9 mouse cellular contexts compared by ENCODE assay signal in genomic region chr3:94902747-94903146, GRCm38 (mm10). TPM values are rescaled to one million over a fixed set of nuclear protein-coding genes. Genes with fewer than 3 reads are reported as not detected.
A peak's percentile ranks its signal among the peaks of the same experiment; 100 is the strongest.
DNase-seq lines count a peak whose midpoint lies in the region; ATAC-seq and TF ChIP-seq lines count a peak whose summit lies in the region.
"Had no signal": no experiment of that assay in that cellular context is flagged by ENCODE, and none has a peak within 500 bp of the region (broad histone marks: within the 10 kb centered on the region; RNA-seq: fewer than 3 reads in every experiment).

No protein-coding gene starts in this region.

- intact Hi-C loops in left cerebral cortex, postnatal 25 days (cut with DNase I), result loop anchor here (2.0 to 5.0 kb wide), 3 partner anchors 90 to 536 kb away; no protein-coding TSS in a partner anchor

- H3K27me3 ChIP-seq in kidney, embryonic 14.5 days (ENCODE audit: control insufficient read depth, insufficient read depth, low read length), result no peaks in the 10 kb centered on the region
- H3K27me3 ChIP-seq in hindbrain, postnatal 0 days (ENCODE audit: insufficient read depth, low read length), result no peaks in the 10 kb centered on the region
- no peaks in the 10 kb centered on the region for H3K27me3 ChIP-seq in midbrain, postnatal 0 days (ENCODE audit: insufficient read depth, low read length)

- H3K9ac ChIP-seq in kidney, embryonic 14.5 days (ENCODE audit: low read depth, low read length), result no peak overlapping the region
- H3K9ac ChIP-seq in hindbrain, postnatal 0 days (replicated peaks; ENCODE audit: low read length), result no peak overlapping the region
- no peak overlapping the region for H3K9ac ChIP-seq in midbrain, postnatal 0 days (replicated peaks; ENCODE audit: low read length, poor library complexity, severe bottlenecking)
- H3K9ac ChIP-seq: liver, embryonic 15.5 days had no signal

- no peak for ATAC-seq in kidney, embryonic 14.5 days (ENCODE audit: low FRiP score, low TSS enrichment)
- ATAC-seq in hindbrain, postnatal 0 days, result peak; percentile 62; the same call in 1 of the 2 replicates
- ATAC-seq in midbrain, postnatal 0 days (ENCODE audit: low FRiP score), result no peak

- WGBS in kidney, embryonic 14.5 days, result 19% methylated on average over 7 of the region's 7 CpGs
- WGBS in hindbrain, postnatal 0 days, result 23% methylated on average over 7 of the region's 7 CpGs
- 20% methylated on average over 7 of the region's 7 CpGs for WGBS in midbrain, postnatal 0 days

- no peak overlapping the region for H3K4me2 ChIP-seq in kidney, embryonic 14.5 days (replicated peaks; ENCODE audit: low read depth, low read length)
- no peak overlapping the region for H3K4me2 ChIP-seq in hindbrain, postnatal 0 days (ENCODE audit: low read depth, low read length)
- H3K4me2 ChIP-seq in midbrain, postnatal 0 days (ENCODE audit: low read depth, low read length, poor library complexity, severe bottlenecking), result no peak overlapping the region
- H3K4me2 ChIP-seq: liver, embryonic 15.5 days had no signal

- H3K36me3 ChIP-seq in kidney, embryonic 14.5 days (ENCODE audit: control insufficient read depth, insufficient read depth, low read length), result no peaks in the 10 kb centered on the region
- H3K36me3 ChIP-seq in hindbrain, postnatal 0 days (ENCODE audit: insufficient read depth, low read length), result no peaks in the 10 kb centered on the region
- no peaks in the 10 kb centered on the region for H3K36me3 ChIP-seq in midbrain, postnatal 0 days (ENCODE audit: insufficient read depth, low read length)
- H3K36me3 ChIP-seq: liver, embryonic 15.5 days had no signal

- H3K9me3 ChIP-seq in kidney, embryonic 14.5 days (ENCODE audit: control insufficient read depth, low read length), result no peaks in the 10 kb centered on the region
- H3K9me3 ChIP-seq in hindbrain, postnatal 0 days (ENCODE audit: low read length), result no peaks in the 10 kb centered on the region
- H3K9me3 ChIP-seq in midbrain, postnatal 0 days (ENCODE audit: low read length), result no peaks in the 10 kb centered on the region
- H3K9me3 ChIP-seq: liver, embryonic 15.5 days had no signal

- TF ChIP-seq CTCF in hindbrain, postnatal 0 days (IDR thresholded peaks at IDR 0.05; ENCODE audit: low read depth), result peak; percentile 79
- TF ChIP-seq CTCF in midbrain, postnatal 0 days (IDR thresholded peaks at IDR 0.05), result peak; percentile 88

- no peaks in the 10 kb centered on the region for H3K4me1 ChIP-seq in kidney, embryonic 14.5 days (ENCODE audit: control insufficient read depth, insufficient read depth, low read length)
- no peaks in the 10 kb centered on the region for H3K4me1 ChIP-seq in hindbrain, postnatal 0 days (ENCODE audit: insufficient read depth, low read length)
- no peaks in the 10 kb centered on the region for H3K4me1 ChIP-seq in midbrain, postnatal 0 days (ENCODE audit: insufficient read depth, low read length)

- peak; percentile 66 for DNase-seq in kidney, adult 18-20 months
- DNase-seq in ZHBTc4 (ENCODE audit: low read depth, low spot score), result peak; percentile 69
- peak; percentile 44 for DNase-seq in embryo, embryonic 11.5 days (ENCODE audit: low read depth, low spot score)
- peak; percentile 82 for DNase-seq in hindbrain, postnatal 0 days (ENCODE audit: low spot score)
- DNase-seq in left cerebral cortex, postnatal 25 days (ENCODE audit: low spot score in 2 of 2), result peak; percentile 61 to 74
- peak; percentile 78 for DNase-seq in midbrain, postnatal 0 days (ENCODE audit: low spot score)
- peak; percentile 46 for DNase-seq in thymus, postnatal 0 days (ENCODE audit: low spot score)

- no peak overlapping the region for H3K4me3 ChIP-seq in kidney, embryonic 14.5 days (ENCODE audit: low read length)
- no peak overlapping the region for H3K4me3 ChIP-seq in hindbrain, postnatal 0 days (ENCODE audit: low read length)
- H3K4me3 ChIP-seq in midbrain, postnatal 0 days (ENCODE audit: low read depth, low read length), result no peak overlapping the region
- H3K4me3 ChIP-seq: liver, embryonic 15.5 days had no signal

- H3K27ac ChIP-seq in kidney, embryonic 14.5 days (ENCODE audit: low read depth, low read length), result no peak overlapping the region
- H3K27ac ChIP-seq in hindbrain, postnatal 0 days, result no peak overlapping the region
- H3K27ac ChIP-seq in midbrain, postnatal 0 days (ENCODE audit: low read depth, low read length), result no peak overlapping the region
- H3K27ac ChIP-seq: liver, embryonic 15.5 days had no signal

RNA-seq across cellular contexts. Expression of gene Psmb4, which starts 16.0 kb away (rescaled TPM):
- 355 and 392 TPM in 2 replicates for polyA plus RNA-seq in kidney, embryonic 14.5 days (2014; fragmentation: Nextera tagmentation; extraction: Ambion mirVana)
- 288 and 314 TPM in 2 replicates for total RNA-seq in hindbrain, postnatal 0 days (2014; rRNA removed)
- 370 and 383 TPM in 2 replicates for polyA plus RNA-seq in hindbrain, postnatal 0 days (2015; fragmentation: Nextera tagmentation; extraction: Ambion mirVana)
- total RNA-seq in left cerebral cortex, postnatal 25 days (2021), result 100 to 1,000 TPM; 263 to 284 TPM
- 270 and 309 TPM in 2 replicates for total RNA-seq in midbrain, postnatal 0 days (2014; rRNA removed)
- polyA plus RNA-seq in midbrain, postnatal 0 days (2015; fragmentation: Nextera tagmentation; extraction: Ambion mirVana), result 358 and 362 TPM in 2 replicates
- polyA plus RNA-seq in thymus, postnatal 0 days (2015; fragmentation: Nextera tagmentation; extraction: Ambion mirVana), result 466 and 483 TPM in 2 replicates

RNA-seq across cellular contexts. Expression of gene Selenbp1, which starts 30.1 kb away (rescaled TPM):
- 35.6 and 40.0 TPM in 2 replicates for polyA plus RNA-seq in kidney, embryonic 14.5 days (2014; fragmentation: Nextera tagmentation; extraction: Ambion mirVana)
- 32.8 and 36.5 TPM in 2 replicates for total RNA-seq in hindbrain, postnatal 0 days (2014; rRNA removed)
- 19.9 and 21.3 TPM in 2 replicates for polyA plus RNA-seq in hindbrain, postnatal 0 days (2015; fragmentation: Nextera tagmentation; extraction: Ambion mirVana)
- total RNA-seq in left cerebral cortex, postnatal 25 days (2021), result 1 to 10 TPM; 7.5 to 9.0 TPM
- total RNA-seq in midbrain, postnatal 0 days (2014; rRNA removed), result 17.7 and 19.8 TPM in 2 replicates
- 11.7 and 13.7 TPM in 2 replicates for polyA plus RNA-seq in midbrain, postnatal 0 days (2015; fragmentation: Nextera tagmentation; extraction: Ambion mirVana)
- polyA plus RNA-seq in thymus, postnatal 0 days (2015; fragmentation: Nextera tagmentation; extraction: Ambion mirVana), result 12.6 and 14.3 TPM in 2 replicates

RNA-seq across cellular contexts. Expression of gene Rfx5, which starts 51.1 kb away (rescaled TPM):
- 8.7 and 13.0 TPM in 2 replicates for polyA plus RNA-seq in kidney, embryonic 14.5 days (2014; fragmentation: Nextera tagmentation; extraction: Ambion mirVana)
- total RNA-seq in hindbrain, postnatal 0 days (2014; rRNA removed), result 13.9 and 18.3 TPM in 2 replicates
- polyA plus RNA-seq in hindbrain, postnatal 0 days (2015; fragmentation: Nextera tagmentation; extraction: Ambion mirVana), result 5.4 and 5.8 TPM in 2 replicates
- 10 to 100 TPM; 22.2 to 27.6 TPM for total RNA-seq in left cerebral cortex, postnatal 25 days (2021)
- total RNA-seq in midbrain, postnatal 0 days (2014; rRNA removed), result 17.5 and 25.1 TPM in 2 replicates
- polyA plus RNA-seq in midbrain, postnatal 0 days (2015; fragmentation: Nextera tagmentation; extraction: Ambion mirVana), result 6.0 and 6.9 TPM in 2 replicates
- polyA plus RNA-seq in thymus, postnatal 0 days (2015; fragmentation: Nextera tagmentation; extraction: Ambion mirVana), result 7.1 and 7.3 TPM in 2 replicates
